Mouse (Mus musculus) intestine, postnatal 0 days (tissue): ENCODE measurements around the gene Il34. TPM values are rescaled to one million over a fixed set of nuclear protein-coding genes. Genes with fewer than 3 reads are reported as not detected.

Experiments
- ATAC-seq: fragments of 200-750 bp; cut with Nextera tagmentation; 2 replicates; pipeline ENCODE4 v1.8.0; 2017; ENCODE audit warnings: mild to moderate bottlenecking, moderate TSS enrichment, moderate library complexity
- H3K27ac ChIP-seq: fragments of 300-500 bp; sonication (generic); 2 replicates; pipeline ENCODE4 v1.5.1; 2014; ENCODE audit warnings: mild to moderate bottlenecking, low read depth, low read length, moderate library complexity
- H3K27me3 ChIP-seq: fragments of 300-500 bp; sonication (generic); replicated peaks from 2 replicates; pipeline ENCODE4 v1.6.1; 2014; ENCODE audit warnings: low read length, mixed read lengths; ENCODE audit not compliant: control insufficient read depth, insufficient read depth
- H3K36me3 ChIP-seq: fragments of 300-500 bp; sonication (generic); 2 replicates; pipeline ENCODE4 v1.6.1; 2014; ENCODE audit warnings: mild to moderate bottlenecking, moderate library complexity; ENCODE audit not compliant: control insufficient read depth, insufficient read depth
- H3K4me1 ChIP-seq: fragments of 300-500 bp; sonication (generic); replicated peaks from 2 replicates; pipeline ENCODE4 v1.6.1; 2014; ENCODE audit warnings: antibody characterized with exemption, low read length, mixed read lengths; ENCODE audit not compliant: control insufficient read depth, insufficient read depth
- H3K4me2 ChIP-seq: fragments of 300-500 bp; sonication (generic); replicated peaks from 2 replicates; pipeline ENCODE4 v1.6.1; 2014; ENCODE audit warnings: low read depth, mild to moderate bottlenecking, moderate library complexity
- H3K4me3 ChIP-seq: fragments of 300-500 bp; sonication (generic); 2 replicates; pipeline ENCODE4 v1.5.1; 2014; ENCODE audit warnings: low read depth, low read length
- H3K9ac ChIP-seq: fragments of 300-500 bp; sonication (generic); 2 replicates; pipeline ENCODE4 v1.6.1; 2014; ENCODE audit warnings: mild to moderate bottlenecking, low read depth, low read length
- H3K9me3 ChIP-seq: fragments of 300-500 bp; sonication (generic); 2 replicates; pipeline ENCODE4 v1.6.1; 2016; ENCODE audit warnings: mixed run types; ENCODE audit not compliant: control insufficient read depth
- CTCF ChIP-seq: sonication (generic); IDR thresholded peaks from 2 replicates; pipeline ENCODE4 v1.5.1; 2016; ENCODE audit warnings: low read depth, mild to moderate bottlenecking, control low read depth, antibody characterized with exemption, moderate library complexity
- WGBS: fragments of 180-500 bp; shearing (Covaris S2); extraction: QIAGEN DNeasy Blood & Tissue Kit; methylation state at CpG from one replicate; pipeline ENCODE4 v1.1.7; 2014; 5-methylcytosine and 5-hydroxymethylcytosine counted together
- polyA plus RNA-seq: library from polyadenylated mRNA; unstranded; fragments of >200 nt; fragmentation: Nextera tagmentation; extraction: Ambion mirVana; gene quantifications from 2 replicates; pipeline ENCODE4 v1.2.1, GENCODE M21; 2015

Il34 gene
- polyA plus RNA-seq, 1 experiment from 2014 or later = 3.0 TPM

GRCm38 (mm10) chr8:110725084-110725838 is 80.5 kb downstream of the Il34 start:
- Histone ChIP-seq H3K4me3 (no peak overlapping the region), H3K4me1 (0 out of 2 replicates have a peak, but pooled peaks cover 4% of the 10 kb centered on the region), H3K4me2 (no peak overlapping the region), H3K27me3 (no peaks in the 10 kb centered on the region), H3K36me3 (peaks cover 28% of the 10 kb centered on the region; the same call in 1 of the 2 replicates), H3K27ac (no peak overlapping the region), H3K9me3 (no peaks in the 10 kb centered on the region), H3K9ac (0 out of 2 replicates have a peak overlapping the region, but pooled peaks have one; percentile 7)
- 54% methylated on average over 7 of the region's 7 CpGs for WGBS
- no peak; the same call in 1 of the 2 replicates for TF ChIP-seq CTCF
- no peak for ATAC-seq

GRCm38 (mm10) chr8:110724493-110724892 is 81.2 kb downstream of the Il34 start:
- no peaks in the 10 kb centered on the region for H3K9me3 ChIP-seq
- no peak overlapping the region for H3K27ac ChIP-seq
- H3K4me2 ChIP-seq = no peak overlapping the region; the same call in 1 of the 2 replicates
- 0 out of 2 replicates have a peak, but pooled peaks cover 4% of the 10 kb centered on the region for H3K4me1 ChIP-seq
- no peak for TF ChIP-seq CTCF
- H3K36me3 ChIP-seq = peaks cover 23% of the 10 kb centered on the region; the same call in 1 of the 2 replicates
- H3K9ac ChIP-seq = no peak overlapping the region
- no peak overlapping the region for H3K4me3 ChIP-seq
- no peak for ATAC-seq
- H3K27me3 ChIP-seq = no peaks in the 10 kb centered on the region
- 68% methylated on average over 3 of the region's 3 CpGs for WGBS

GRCm38 (mm10) chr8:110722414-110723011 is 83.2 kb downstream of the Il34 start:
- 55% methylated on average over 11 of the region's 11 CpGs for WGBS
- H3K4me3 ChIP-seq = peak overlapping the region; percentile 59
- peaks cover 6% of the 10 kb centered on the region; the same call in 1 of the 2 replicates for H3K36me3 ChIP-seq
- H3K27ac ChIP-seq = no peak overlapping the region
- peaks cover 6% of the 10 kb centered on the region; the same call in 1 of the 2 replicates for H3K4me1 ChIP-seq
- no peaks in the 10 kb centered on the region for H3K9me3 ChIP-seq
- H3K4me2 ChIP-seq = peak overlapping the region; percentile 94
- peak overlapping the region; percentile 76; the same call in 1 of the 2 replicates for H3K9ac ChIP-seq
- ATAC-seq = no peak
- no peak for TF ChIP-seq CTCF
- no peaks in the 10 kb centered on the region for H3K27me3 ChIP-seq

GRCm38 (mm10) chr8:110721606-110722413 is 83.9 kb downstream of the Il34 start:
- ATAC-seq = peak; percentile 61
- no peak for TF ChIP-seq CTCF
- 1% methylated on average over 48 of the region's 59 CpGs for WGBS

GRCm38 (mm10) chr8:110720685-110721598 is 84.8 kb downstream of the Il34 start, which contains the start of gene Mtss1l:
Gene Mtss1l, plus strand, starts transcription at chr8:110721476.
- peak; percentile 50 for ATAC-seq
- H3K9me3 ChIP-seq = no peaks in the 10 kb centered on the region
- no peaks in the 10 kb centered on the region; the same call in 1 of the 2 replicates for H3K36me3 ChIP-seq
- no peaks in the 10 kb centered on the region for H3K27me3 ChIP-seq
- no peak for TF ChIP-seq CTCF
- H3K4me3 ChIP-seq = peak within 1 kb of the TSS; percentile 59
- peak within 1 kb of the TSS; percentile 76 for H3K9ac ChIP-seq
- H3K4me2 ChIP-seq = peak within 1 kb of the TSS; percentile 94
- WGBS = 7% methylated on average over 69 of the region's 75 CpGs
- peaks cover 15% of the 10 kb centered on the region; the same call in 1 of the 2 replicates for H3K4me1 ChIP-seq
- H3K27ac ChIP-seq = peak within 1 kb of the TSS; percentile 71

More at GRCm38 (mm10) chr8:110721606-110722413, 83.9 kb downstream of the Il34 start:
- H3K4me1 ChIP-seq = peaks cover 10% of the 10 kb centered on the region; the same call in 1 of the 2 replicates
- H3K4me2 ChIP-seq = peak overlapping the region; percentile 94
- no peaks in the 10 kb centered on the region for H3K9me3 ChIP-seq
- H3K9ac ChIP-seq = peak overlapping the region; percentile 76
- no peaks in the 10 kb centered on the region; the same call in 1 of the 2 replicates for H3K36me3 ChIP-seq
- peak overlapping the region; percentile 71 for H3K27ac ChIP-seq
- H3K27me3 ChIP-seq = no peaks in the 10 kb centered on the region
- H3K4me3 ChIP-seq = peak overlapping the region; percentile 59
